Mouse (Mus musculus): ENCODE results near the gene Terb2.

- TF ChIP-seq TCF12 (IDR thresholded peaks at IDR 0.05; ENCODE audit: insufficient read depth, poor library complexity, severe bottlenecking) (no peak), MYOG (IDR thresholded peaks at IDR 0.05; ENCODE audit: control insufficient read depth in 1 of 3, insufficient read depth in 1 of 3, insufficient read length in 2 of 3, low read depth in 2 of 3) (no peak), TCF3 (IDR thresholded peaks at IDR 0.05; ENCODE audit: insufficient read length, low read depth) (no peak), POLR2A (IDR thresholded peaks at IDR 0.05; ENCODE audit: insufficient read length, low read depth) (no peak), POLR2AphosphoS2 (IDR thresholded peaks at IDR 0.05; ENCODE audit: insufficient read length, low read depth) (no peak), USF1 (IDR thresholded peaks at IDR 0.05; ENCODE audit: low read depth) (no peak), SRF (IDR thresholded peaks at IDR 0.05; ENCODE audit: control insufficient read depth, insufficient read length, low read depth) (no peak), E2F4 (IDR thresholded peaks at IDR 0.05; ENCODE audit: insufficient read depth) (no peak), MYOD1 (IDR thresholded peaks at IDR 0.05; ENCODE audit: control insufficient read depth in 1 of 3, insufficient read length in 2 of 3, low read depth in 2 of 3) (no peak), MAX (IDR thresholded peaks at IDR 0.05; ENCODE audit: low read depth) (no peak), REST (IDR thresholded peaks at IDR 0.05; ENCODE audit: insufficient read depth, insufficient read length) (no peak), CEBPB (IDR thresholded peaks at IDR 0.05; ENCODE audit: insufficient read depth, poor library complexity, severe bottlenecking) (no peak)
Observed at GRCm38 (mm10) chr2:122151221-122151620, 34.9 kb upstream of the Terb2 start.

Measured in myocyte (in vitro differentiated cells).